Mouse (Mus musculus): Measurements from ENCODE around the gene Gltp. TPM values are rescaled to one million over a fixed set of nuclear protein-coding genes. Genes with fewer than 3 reads are reported as not detected.

Gene Gltp
- polyA plus RNA-seq, 1 experiment from 2014 or later, result 32.4 TPM

Small RNA genes within 50 kb of the gene (microRNA-seq; reads per million reads assigned to microRNA genes)
- not detected for gene Mir7028

Other genes with a start within 250 kb of the Gltp start
- 18.2 and 18.6 TPM in 2 replicates for gene Mmab, start 246.9 kb downstream of the Gltp start, polyA plus RNA-seq (2014; fragmentation: Nextera tagmentation; extraction: Ambion mirVana)
- gene Mvk, start 246.7 kb downstream of the Gltp start, polyA plus RNA-seq (2014; fragmentation: Nextera tagmentation; extraction: Ambion mirVana), result 55.9 and 58.6 TPM in 2 replicates
- 4.5 and 5.0 TPM in 2 replicates for gene Fam222a, start 123.0 kb downstream of the Gltp start, polyA plus RNA-seq (2014; fragmentation: Nextera tagmentation; extraction: Ambion mirVana)
- 0.55 and 0.79 TPM in 2 replicates for gene Trpv4, start 32.6 kb downstream of the Gltp start, polyA plus RNA-seq (2014; fragmentation: Nextera tagmentation; extraction: Ambion mirVana)
- 7.1 and 10.4 TPM in 2 replicates for gene Tchp, start 16.8 kb upstream of the Gltp start, polyA plus RNA-seq (2014; fragmentation: Nextera tagmentation; extraction: Ambion mirVana)
- 25.8 and 32.3 TPM in 2 replicates for gene Ankrd13a, start 83.7 kb upstream of the Gltp start, polyA plus RNA-seq (2014; fragmentation: Nextera tagmentation; extraction: Ambion mirVana)
- 29.1 and 36.3 TPM in 2 replicates for gene Git2, start 84.5 kb upstream of the Gltp start, polyA plus RNA-seq (2014; fragmentation: Nextera tagmentation; extraction: Ambion mirVana)
- gene 1500011B03Rik, start 132.5 kb upstream of the Gltp start, polyA plus RNA-seq (2014; fragmentation: Nextera tagmentation; extraction: Ambion mirVana), result 255 and 273 TPM in 2 replicates
- not detected in 2 replicates for gene 4930519G04Rik, start 162.7 kb upstream of the Gltp start, polyA plus RNA-seq (2014; fragmentation: Nextera tagmentation; extraction: Ambion mirVana)
- 1.8 and 2.4 TPM in 2 replicates for gene Gm9936, start 167.7 kb upstream of the Gltp start, polyA plus RNA-seq (2014; fragmentation: Nextera tagmentation; extraction: Ambion mirVana)
- 2.3 and 2.6 TPM in 2 replicates for gene Oasl2, start 206.0 kb upstream of the Gltp start, polyA plus RNA-seq (2014; fragmentation: Nextera tagmentation; extraction: Ambion mirVana)
- gene Oasl1, start 232.3 kb upstream of the Gltp start, polyA plus RNA-seq (2014; fragmentation: Nextera tagmentation; extraction: Ambion mirVana), result 0.10 and 0.28 TPM in 2 replicates

Measured in forebrain, embryonic 14.5 days (tissue).